Mouse (Mus musculus) myocyte (in vitro differentiated cells): ENCODE measurements at regions not wholly inside any gene's neighbourhood (a gene's known extent, or its start where the extent isn't known, plus 50 kb on each side); places are given as distances from the start of the nearest gene placed in this dataset.
A peak's percentile ranks its signal among the peaks of the same experiment; 100 is the strongest.

Experiments used
- H3K27me3 ChIP-seq: one replicate; pipeline ENCODE4 v1.6.1; 2011; ENCODE audit not compliant: control insufficient read depth, insufficient read depth, insufficient read length
- H3K36me3 ChIP-seq: one replicate; pipeline ENCODE4 v1.6.1; 2011; ENCODE audit not compliant: control insufficient read depth, insufficient read depth
- H3K4me2 ChIP-seq: one replicate; pipeline ENCODE4 v1.6.1; 2011; ENCODE audit warnings: low read depth, control low read depth
- H3K4me3 ChIP-seq: one replicate; pipeline ENCODE4 v1.5.1; 2011; ENCODE audit warnings: mild to moderate bottlenecking, control low read depth, moderate library complexity
- H3K79me2 ChIP-seq: one replicate; pipeline ENCODE4 v1.6.1; 2011; ENCODE audit not compliant: control insufficient read depth, insufficient read depth
- H3ac ChIP-seq: one replicate; pipeline ENCODE4 v1.6.1; 2011; ENCODE audit not compliant: control insufficient read depth, insufficient read length
- CEBPB ChIP-seq: IDR thresholded peaks from 2 replicates; pipeline ENCODE4 v1.6.1; 2011; ENCODE audit warnings: mild to moderate bottlenecking, moderate library complexity; ENCODE audit not compliant: poor library complexity, insufficient read depth, severe bottlenecking
- E2F4 ChIP-seq: IDR thresholded peaks from one replicate; pipeline ENCODE4 v1.6.1; 2011; ENCODE audit warnings: mild to moderate bottlenecking, control low read depth, moderate library complexity; ENCODE audit not compliant: insufficient read depth
- MAX ChIP-seq: IDR thresholded peaks from one replicate; pipeline ENCODE4 v1.6.1; 2011; ENCODE audit warnings: low read depth, mild to moderate bottlenecking, control low read depth
- MYOD1 ChIP-seq, 3 experiments: IDR thresholded peaks; one replicate each; pipeline ENCODE4 v1.6.1; 2011; ENCODE audit warnings: control low read depth in 2 of 3, low read depth in 2 of 3, mild to moderate bottlenecking in 2 of 3, moderate library complexity in 1 of 3; ENCODE audit not compliant: insufficient read length in 2 of 3, control insufficient read depth in 1 of 3
- MYOG ChIP-seq, 3 experiments: IDR thresholded peaks; one replicate each; pipeline ENCODE4 v1.6.1; 2011; ENCODE audit warnings: control low read depth in 2 of 3, low read depth in 2 of 3, mild to moderate bottlenecking in 2 of 3; ENCODE audit not compliant: insufficient read length in 2 of 3, control insufficient read depth in 1 of 3, insufficient read depth in 1 of 3
- POLR2A ChIP-seq: IDR thresholded peaks from one replicate; pipeline ENCODE4 v1.6.1; 2011; ENCODE audit warnings: low read depth, mild to moderate bottlenecking, control low read depth, moderate library complexity; ENCODE audit not compliant: insufficient read length
- POLR2AphosphoS2 ChIP-seq: IDR thresholded peaks from one replicate; pipeline ENCODE4 v1.6.1; 2011; ENCODE audit warnings: low read depth, control low read depth; ENCODE audit not compliant: insufficient read length
- REST ChIP-seq: IDR thresholded peaks from one replicate; pipeline ENCODE4 v1.6.1; 2011; ENCODE audit warnings: mild to moderate bottlenecking, control low read depth, moderate library complexity; ENCODE audit not compliant: insufficient read depth, insufficient read length
- SRF ChIP-seq: IDR thresholded peaks from one replicate; pipeline ENCODE4 v1.6.1; 2011; ENCODE audit warnings: low read depth; ENCODE audit not compliant: control insufficient read depth, insufficient read length
- TCF12 ChIP-seq: IDR thresholded peaks from one replicate; pipeline ENCODE4 v1.6.1; 2011; ENCODE audit warnings: mild to moderate bottlenecking, control low read depth; ENCODE audit not compliant: poor library complexity, insufficient read depth, severe bottlenecking
- TCF3 ChIP-seq: IDR thresholded peaks from one replicate; pipeline ENCODE4 v1.6.1; 2011; ENCODE audit warnings: low read depth, control low read depth; ENCODE audit not compliant: insufficient read length
- USF1 ChIP-seq: IDR thresholded peaks from one replicate; pipeline ENCODE4 v1.6.1; 2011; ENCODE audit warnings: low read depth, mild to moderate bottlenecking, control low read depth, moderate library complexity

- Histone ChIP-seq H3K27me3 (no peaks in the 10 kb centered on the region), H3K4me3 (no peak overlapping the region), H3K4me2 (no peak overlapping the region), H3ac (no peak overlapping the region), H3K36me3 (no peaks in the 10 kb centered on the region), H3K79me2 (no peaks in the 10 kb centered on the region)
- TF ChIP-seq E2F4 (no peak), MYOD1 (IDR thresholded peaks at IDR 0.05; ENCODE audit: control insufficient read depth in 1 of 3, insufficient read length in 2 of 3, low read depth in 2 of 3) (no peak), REST (no peak), USF1 (no peak), MYOG (IDR thresholded peaks at IDR 0.05; ENCODE audit: control insufficient read depth in 1 of 3, insufficient read depth in 1 of 3, insufficient read length in 2 of 3, low read depth in 2 of 3) (no peak), CEBPB (no peak), POLR2A (no peak)
These were observed 103.4 kb upstream of the Pde7b start for GRCm38 (mm10) chr10:20828304-20828703.

DNA sequence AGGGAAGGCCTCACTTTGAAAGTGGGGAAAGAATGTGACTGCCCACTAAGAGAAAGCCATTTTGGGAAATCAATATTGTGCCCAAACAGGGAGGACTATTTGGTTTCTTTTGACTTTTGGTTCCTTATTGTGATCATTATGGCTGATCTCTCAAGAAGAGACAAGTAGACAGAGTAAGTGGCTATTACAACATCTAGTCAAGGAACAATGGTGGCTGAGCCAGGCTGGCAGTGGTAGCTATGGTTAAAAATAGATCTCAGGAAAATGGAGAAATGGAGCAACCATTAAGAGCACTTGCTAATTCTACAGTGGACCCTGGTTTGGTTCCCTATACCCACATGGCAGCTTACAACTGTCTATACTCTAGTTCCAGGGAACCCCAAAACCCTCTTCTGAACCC, 102.6 kb upstream of the Pde7b start:
- Histone ChIP-seq H3K79me2 (no peaks in the 10 kb centered on the region), H3K27me3 (no peaks in the 10 kb centered on the region), H3K4me2 (no peak overlapping the region), H3K36me3 (no peaks in the 10 kb centered on the region), H3ac (no peak overlapping the region), H3K4me3 (no peak overlapping the region)
- TF ChIP-seq MYOG (IDR thresholded peaks at IDR 0.05; ENCODE audit: control insufficient read depth in 1 of 3, insufficient read depth in 1 of 3, insufficient read length in 2 of 3, low read depth in 2 of 3): no peak
- no peak for TF ChIP-seq SRF
- no peak for TF ChIP-seq POLR2AphosphoS2
- no peak for TF ChIP-seq POLR2A
- no peak for TF ChIP-seq TCF3
- TF ChIP-seq MAX: no peak
- TF ChIP-seq E2F4: no peak
- no peak for TF ChIP-seq MYOD1 (IDR thresholded peaks at IDR 0.05; ENCODE audit: control insufficient read depth in 1 of 3, insufficient read length in 2 of 3, low read depth in 2 of 3)
- TF ChIP-seq TCF12: no peak
- no peak for TF ChIP-seq USF1
- TF ChIP-seq REST: no peak
- TF ChIP-seq CEBPB: no peak

DNA sequence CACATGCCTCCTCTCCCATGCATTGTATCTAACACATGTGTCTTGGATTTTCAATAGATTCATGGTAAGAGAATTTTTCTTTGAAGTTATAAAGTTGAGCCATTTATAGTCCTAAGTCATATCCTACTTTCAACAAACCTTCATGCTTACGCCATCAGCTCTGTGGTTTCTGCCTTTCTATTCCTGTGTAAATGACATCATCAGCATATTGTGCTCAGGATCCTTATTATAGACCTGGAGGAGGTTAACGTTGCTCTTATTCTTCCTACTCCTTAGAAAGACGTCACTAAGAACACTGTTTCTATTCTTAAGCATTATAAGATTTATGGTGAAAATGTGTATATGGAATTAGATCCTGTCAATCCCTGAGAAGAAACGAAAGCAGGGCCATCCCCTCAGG, 93.7 kb upstream of the Pde7b start:
- no peaks in the 10 kb centered on the region for H3K79me2 ChIP-seq
- TF ChIP-seq SRF (no peak), CEBPB (no peak), TCF3 (no peak), MYOD1 (IDR thresholded peaks at IDR 0.05; ENCODE audit: control insufficient read depth in 1 of 3, insufficient read length in 2 of 3, low read depth in 2 of 3) (no peak), POLR2A (no peak), USF1 (no peak), E2F4 (no peak), MYOG (IDR thresholded peaks at IDR 0.05; ENCODE audit: control insufficient read depth in 1 of 3, insufficient read depth in 1 of 3, insufficient read length in 2 of 3, low read depth in 2 of 3) (no peak), POLR2AphosphoS2 (no peak), REST (no peak), TCF12 (no peak), MAX (no peak)
- peak overlapping the region; percentile 30 for H3K4me2 ChIP-seq
- no peak overlapping the region for H3ac ChIP-seq
- H3K36me3 ChIP-seq: no peaks in the 10 kb centered on the region
- H3K27me3 ChIP-seq: no peaks in the 10 kb centered on the region
- no peak overlapping the region for H3K4me3 ChIP-seq

DNA sequence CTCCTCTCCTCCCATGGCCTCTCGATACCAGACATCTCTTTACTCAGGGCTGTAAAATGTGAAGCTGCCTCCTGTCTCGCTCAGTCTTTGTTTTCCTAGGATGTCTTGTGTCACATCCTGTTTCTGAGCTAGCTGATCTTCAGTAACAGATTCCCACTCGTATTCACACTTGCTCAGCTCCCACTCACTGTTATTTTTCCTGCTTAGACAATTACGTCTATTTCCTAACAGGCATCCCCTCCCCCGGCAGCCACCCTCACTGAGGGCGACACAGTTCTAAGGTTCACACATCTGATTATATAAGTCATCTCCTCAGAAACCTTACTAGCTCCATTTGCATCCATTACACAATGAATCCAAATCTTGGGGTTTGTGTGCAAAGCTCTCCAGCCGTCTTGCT, 74.9 kb upstream of the Pde7b start:
- no peak for TF ChIP-seq MYOG (IDR thresholded peaks at IDR 0.05; ENCODE audit: control insufficient read depth in 1 of 3, insufficient read depth in 1 of 3, insufficient read length in 2 of 3, low read depth in 2 of 3)
- no peak for TF ChIP-seq USF1
- TF ChIP-seq TCF12: no peak
- no peak for TF ChIP-seq CEBPB
- TF ChIP-seq E2F4: no peak
- TF ChIP-seq SRF: no peak
- no peak for TF ChIP-seq MAX
- H3K4me3 ChIP-seq: no peak overlapping the region
- H3K79me2 ChIP-seq: no peaks in the 10 kb centered on the region
- no peaks in the 10 kb centered on the region for H3K36me3 ChIP-seq
- no peak overlapping the region for H3K4me2 ChIP-seq
- no peak overlapping the region for H3ac ChIP-seq
- no peaks in the 10 kb centered on the region for H3K27me3 ChIP-seq

- H3ac ChIP-seq: no peak overlapping the region
- H3K79me2 ChIP-seq: no peaks in the 10 kb centered on the region
- H3K36me3 ChIP-seq: no peaks in the 10 kb centered on the region
- no peak overlapping the region for H3K4me3 ChIP-seq
- TF ChIP-seq MYOG (IDR thresholded peaks at IDR 0.05; ENCODE audit: control insufficient read depth in 1 of 3, insufficient read depth in 1 of 3, insufficient read length in 2 of 3, low read depth in 2 of 3) (no peak), POLR2AphosphoS2 (no peak), MYOD1 (IDR thresholded peaks at IDR 0.05; ENCODE audit: control insufficient read depth in 1 of 3, insufficient read length in 2 of 3, low read depth in 2 of 3) (no peak), CEBPB (no peak), TCF3 (no peak), SRF (no peak), MAX (no peak), POLR2A (no peak), E2F4 (no peak)
- H3K27me3 ChIP-seq: no peaks in the 10 kb centered on the region
- H3K4me2 ChIP-seq: no peak overlapping the region
These were observed 73.5 kb upstream of the Pde7b start for GRCm38 (mm10) chr10:20798400-20798799.
